Mouse (Mus musculus) 3134 (cell line): ENCODE measurements around the gene Bcor.

ENCODE experiments used
- DNase-seq: peaks from one replicate; pipeline ENCODE4 v3.0.0-alpha.2; 2011; ENCODE audit warnings: low spot score; ENCODE audit not compliant: insufficient read length; ENCODE audit errors: extremely low read depth

Bcor gene

GRCm38 (mm10) chrX:11989471-11989870, 170.7 kb downstream of the Bcor start:
- DNase-seq, result no peak

- DNase-seq, result no peak
These were observed 171.8 kb downstream of the Bcor start for GRCm38 (mm10) chrX:11988191-11988896.

GRCm38 (mm10) chrX:11987602-11988001, 172.6 kb downstream of the Bcor start:
- DNase-seq, result no peak
